Mouse (Mus musculus): Measurements from ENCODE around the gene Treml4.

Treml4 gene

DNA sequence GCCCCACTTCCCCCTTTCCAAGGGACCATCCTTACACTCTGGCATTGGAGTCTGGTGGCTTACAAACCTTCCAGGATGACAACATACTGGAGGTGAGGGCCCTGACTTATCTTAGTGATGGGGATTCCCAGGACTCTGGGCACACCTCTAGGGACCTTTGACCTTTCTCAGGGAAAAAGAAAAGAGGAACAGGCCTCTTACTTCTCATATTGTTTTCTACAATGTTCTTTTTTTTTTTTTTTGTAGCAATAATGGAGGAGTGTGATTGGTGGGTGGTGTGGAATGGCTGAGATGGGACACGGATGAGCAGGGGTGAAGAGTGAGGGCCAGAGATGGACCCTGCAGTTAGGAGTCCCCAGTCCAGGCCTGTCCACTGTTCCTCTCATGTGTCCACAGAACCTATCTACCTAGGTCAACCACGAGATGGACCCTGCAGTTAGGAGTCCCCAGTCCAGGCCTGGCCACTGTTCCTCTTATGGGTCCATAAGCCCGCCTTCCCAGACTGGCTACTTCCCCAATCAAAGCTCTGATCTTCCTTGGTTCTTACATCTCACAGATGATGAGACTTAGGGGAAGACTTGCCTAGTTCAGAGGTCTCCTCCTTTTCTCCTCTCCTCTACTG lies at the start of gene Treml4:
Gene Treml4, plus strand, starts transcription at position 555 of the 622 bp plus-strand sequence.
- DNase-seq (ENCODE audit: low spot score), result no peak

DNA sequence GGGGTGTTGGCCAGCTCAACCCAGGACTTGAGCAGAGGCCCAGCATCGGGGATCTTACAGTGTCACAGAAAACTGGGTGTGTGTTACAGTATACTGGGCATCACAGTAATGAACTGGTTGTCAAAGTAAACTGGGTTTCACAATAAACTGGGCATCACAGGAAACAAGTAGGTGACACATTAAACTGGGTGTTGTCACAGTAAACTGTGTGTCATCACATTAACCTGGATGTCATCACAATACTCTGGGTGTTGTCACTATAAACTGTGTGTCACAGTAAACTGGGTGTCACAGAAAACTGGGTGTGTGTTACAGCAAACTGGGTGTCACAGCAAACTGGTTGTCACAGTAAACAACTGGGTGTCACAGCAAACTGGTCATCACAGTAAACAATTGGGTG lies 48.7 kb upstream of the Treml4 start:
- no peak for DNase-seq (ENCODE audit: low spot score)

DNA sequence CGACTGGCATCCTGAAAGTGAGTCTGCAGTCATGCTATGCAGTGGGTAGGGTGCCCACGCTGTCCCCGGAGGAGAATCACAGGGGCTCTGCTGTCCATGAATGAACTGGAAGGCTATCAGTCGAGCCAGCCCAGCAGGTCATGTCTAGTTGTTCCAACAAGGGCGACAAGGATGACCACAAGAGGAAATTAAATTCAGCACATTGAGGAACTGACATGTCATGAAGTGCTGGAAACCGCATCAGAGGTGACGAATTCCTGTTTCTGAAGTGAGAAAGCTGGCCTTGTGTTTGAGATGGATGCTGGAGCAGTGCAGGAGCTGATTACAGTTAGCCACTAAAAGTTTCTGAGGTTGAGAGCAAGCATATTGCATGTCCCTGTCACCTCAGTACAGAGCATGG lies 33.4 kb upstream of the Treml4 start:
- no peak for DNase-seq (ENCODE audit: low spot score)

DNA sequence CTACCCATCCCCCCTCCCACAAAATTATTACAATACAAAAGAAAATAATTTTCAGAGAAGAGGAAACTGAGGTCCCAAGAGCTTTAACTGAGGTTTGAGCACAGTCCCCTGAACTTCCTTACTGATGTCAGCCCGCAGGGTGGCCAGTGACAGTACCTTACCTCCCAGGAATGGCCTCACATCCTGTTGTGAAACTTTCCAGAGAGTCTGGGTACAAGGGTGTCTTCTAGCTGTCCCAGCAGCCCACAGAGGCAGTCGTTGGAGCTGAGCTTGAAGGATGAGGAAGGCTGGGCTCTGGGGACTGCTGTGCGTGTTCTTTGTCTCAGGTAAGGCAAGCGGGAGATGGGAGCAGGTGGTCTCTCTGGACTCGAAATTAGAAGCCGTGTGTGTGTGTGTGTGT lies 31.6 kb upstream of the Treml4 start, which contains the start of gene Trem1:
Gene Trem1, plus strand, starts transcription at position 251 of the 400 bp plus-strand sequence.
- DNase-seq (ENCODE audit: low spot score), result no peak

DNA sequence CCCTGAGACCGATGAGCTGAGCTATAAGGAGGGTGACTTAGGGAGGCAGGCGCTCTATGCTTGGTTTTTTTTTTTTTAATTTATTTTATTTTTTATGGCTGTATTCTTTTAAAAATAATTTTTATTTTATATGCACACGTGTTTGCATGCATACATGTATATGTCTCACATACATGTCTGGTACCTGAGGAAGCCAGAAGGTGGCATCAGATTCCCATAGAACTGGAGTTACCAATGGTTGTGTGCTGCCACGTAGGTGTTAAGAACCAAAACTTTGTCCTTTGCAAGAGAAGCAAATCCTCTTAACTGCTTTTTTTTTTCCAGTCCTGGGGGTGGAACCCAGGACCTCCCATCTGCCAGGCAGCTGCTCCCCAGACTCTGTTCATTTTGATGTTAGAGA lies 30.3 kb upstream of the Treml4 start:
- no peak for DNase-seq (ENCODE audit: low spot score)

DNA sequence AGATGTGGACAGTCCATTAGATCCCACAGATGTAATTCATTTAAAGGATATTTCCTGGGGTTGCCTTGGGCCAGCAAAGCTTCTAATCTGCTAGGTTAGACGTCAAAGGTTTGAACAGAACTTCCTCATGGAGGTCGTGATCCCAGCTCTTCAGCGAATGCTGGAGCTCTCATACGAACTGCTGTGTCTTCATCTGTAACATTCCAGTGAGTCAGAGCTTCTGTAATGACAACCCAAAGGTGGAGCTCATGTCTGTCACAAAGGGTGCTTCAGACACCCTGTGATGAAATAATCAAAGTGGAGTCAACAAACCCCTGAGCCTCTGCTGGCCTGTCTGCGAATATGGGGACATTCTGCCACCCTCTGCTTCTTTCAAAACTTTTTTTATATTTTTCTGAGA lies 29.5 kb upstream of the Treml4 start:
- no peak for DNase-seq (ENCODE audit: low spot score)

DNA sequence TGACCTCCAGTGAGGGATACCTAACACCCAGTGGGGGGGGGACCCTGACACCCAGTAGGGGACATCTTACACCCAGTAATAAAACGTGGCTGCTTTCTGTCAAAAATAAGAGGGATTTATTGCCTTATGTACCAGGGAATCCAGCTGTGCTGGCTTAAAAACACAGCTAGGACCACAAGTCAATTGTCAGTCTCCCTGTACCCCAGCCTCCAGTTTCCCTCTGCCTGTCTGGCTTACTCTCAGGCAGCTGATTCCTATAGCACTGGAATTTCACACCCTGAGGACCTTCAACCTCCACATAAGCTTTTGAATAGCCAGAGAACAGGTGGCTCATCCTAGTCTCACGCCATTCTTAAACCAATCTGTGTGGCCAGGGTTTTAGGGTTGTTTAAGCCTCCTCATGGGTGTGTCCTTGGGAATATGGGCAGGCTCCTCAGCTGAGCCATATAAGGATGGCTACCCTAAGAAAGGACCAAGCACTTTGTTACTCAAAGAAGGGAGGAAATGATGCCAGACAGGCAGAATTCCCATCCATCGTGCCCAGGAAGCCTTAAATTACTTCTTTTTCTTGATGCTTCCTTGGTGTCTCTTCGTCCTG lies 28.2 kb upstream of the Treml4 start:
- DNase-seq (ENCODE audit: low spot score), result no peak

DNA sequence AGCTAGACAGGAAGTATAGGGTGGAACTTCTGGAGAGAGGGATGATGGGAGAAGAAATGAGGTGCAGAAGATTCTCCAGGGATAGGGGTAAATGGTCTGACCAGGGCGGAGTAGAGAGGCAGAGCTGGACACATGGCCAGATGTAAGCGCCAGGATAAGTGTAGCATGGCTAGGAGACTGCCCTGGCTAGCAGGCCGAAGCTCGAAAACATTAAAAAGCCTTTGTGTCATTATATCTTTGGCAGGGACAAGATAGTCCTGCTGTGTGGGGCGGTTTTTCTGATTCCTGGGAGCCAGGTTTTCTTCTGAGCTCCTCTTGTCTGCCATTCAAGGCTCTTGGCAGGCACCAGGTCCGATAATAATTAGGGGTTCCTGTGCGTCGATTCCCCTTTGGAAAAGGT lies 26.5 kb upstream of the Treml4 start:
- DNase-seq (ENCODE audit: low spot score), result no peak

DNA sequence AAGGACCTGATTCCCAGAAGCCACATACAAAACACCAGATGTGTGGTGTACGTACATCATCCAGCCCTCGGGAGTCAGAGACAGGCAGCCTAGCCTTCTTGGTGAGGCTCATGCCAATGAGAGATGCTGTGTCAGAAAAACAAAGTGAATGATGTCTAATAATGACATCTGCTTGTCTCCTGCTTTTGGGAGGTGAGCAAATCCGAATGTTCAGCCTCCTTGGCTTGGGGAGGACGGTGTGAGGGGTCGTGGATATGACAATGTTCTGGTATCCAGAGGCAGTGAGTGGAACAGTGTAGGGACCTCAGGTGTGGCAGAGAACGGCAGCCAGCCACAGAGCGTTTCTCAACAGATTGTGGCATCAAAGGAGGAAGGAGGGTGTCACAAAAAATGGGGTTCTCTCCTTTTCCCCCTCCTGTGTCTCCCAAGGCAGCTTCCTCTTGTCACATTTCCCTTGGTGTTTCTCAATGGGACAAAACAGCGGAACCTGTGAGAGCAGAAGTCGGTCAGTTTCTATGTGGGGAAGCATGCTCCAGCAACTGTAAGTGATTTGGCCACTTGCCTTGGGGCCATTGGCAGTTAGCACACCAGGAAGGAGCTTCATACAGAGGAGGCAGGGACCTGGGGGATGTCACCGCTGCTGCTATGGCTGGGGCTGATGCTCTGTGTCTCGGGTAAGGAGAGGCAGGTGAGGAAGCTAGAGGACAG lies 16.7 kb upstream of the Treml4 start, which contains the start of gene Trem3:
Gene Trem3, plus strand, starts transcription at position 557 of the 708 bp plus-strand sequence.
- no peak for DNase-seq (ENCODE audit: low spot score)

DNA sequence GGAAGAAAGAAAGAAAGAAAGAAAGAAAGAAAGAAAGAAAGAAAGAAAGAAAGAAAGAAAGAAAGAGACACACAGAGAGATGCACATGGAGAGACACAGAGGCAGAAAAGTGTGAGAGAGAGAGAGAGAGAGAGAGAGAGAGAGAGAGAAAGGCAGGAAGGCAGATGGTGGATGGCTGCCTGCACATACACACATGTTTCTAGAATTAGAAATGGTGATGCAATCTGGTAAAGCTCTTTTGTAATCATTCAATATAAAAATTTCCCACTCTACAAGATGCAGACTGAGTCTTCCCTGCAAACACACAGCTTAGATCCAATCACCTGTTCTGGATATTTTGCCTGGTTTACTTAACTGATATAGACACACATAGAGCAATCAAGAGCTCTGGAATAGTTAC lies 15.1 kb upstream of the Treml4 start:
- DNase-seq (ENCODE audit: low spot score), result no peak

DNA sequence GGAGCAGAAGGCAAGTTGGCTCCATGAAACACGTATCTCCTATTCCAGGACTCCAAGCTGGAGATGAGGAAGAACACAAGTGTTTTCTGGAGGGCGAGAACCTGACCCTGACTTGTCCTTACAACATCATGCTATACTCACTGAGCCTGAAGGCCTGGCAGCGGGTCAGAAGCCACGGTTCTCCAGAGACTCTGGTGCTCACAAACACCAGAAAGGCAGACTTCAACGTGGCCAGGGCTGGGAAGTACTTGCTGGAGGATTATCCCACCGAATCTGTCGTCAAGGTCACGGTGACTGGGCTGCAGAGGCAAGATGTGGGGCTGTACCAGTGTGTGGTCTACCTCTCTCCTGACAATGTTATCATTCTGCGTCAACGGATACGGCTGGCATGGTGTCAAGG lies 14.6 kb upstream of the Treml4 start:
- no peak for DNase-seq (ENCODE audit: low spot score)

DNA sequence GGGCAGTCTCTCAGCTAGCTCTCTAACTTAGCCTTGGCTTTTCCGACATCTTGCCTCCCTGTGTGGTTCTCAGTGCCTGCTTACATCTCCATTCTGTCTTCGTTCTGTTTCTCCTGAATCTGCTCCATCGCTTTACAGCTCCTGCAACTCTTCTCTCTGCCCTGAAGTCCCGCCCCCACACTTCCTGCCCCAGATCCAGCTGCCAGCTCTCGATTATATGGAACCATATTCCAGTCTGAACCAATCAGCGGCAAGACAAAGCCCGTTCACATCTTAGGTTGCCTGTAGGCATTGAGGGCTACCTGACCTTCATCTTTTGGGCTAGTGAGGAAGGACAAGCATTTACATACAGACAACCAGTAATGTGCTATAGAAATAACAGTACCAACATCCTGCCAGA lies 13.5 kb upstream of the Treml4 start:
- DNase-seq (ENCODE audit: low spot score), result no peak

DNA sequence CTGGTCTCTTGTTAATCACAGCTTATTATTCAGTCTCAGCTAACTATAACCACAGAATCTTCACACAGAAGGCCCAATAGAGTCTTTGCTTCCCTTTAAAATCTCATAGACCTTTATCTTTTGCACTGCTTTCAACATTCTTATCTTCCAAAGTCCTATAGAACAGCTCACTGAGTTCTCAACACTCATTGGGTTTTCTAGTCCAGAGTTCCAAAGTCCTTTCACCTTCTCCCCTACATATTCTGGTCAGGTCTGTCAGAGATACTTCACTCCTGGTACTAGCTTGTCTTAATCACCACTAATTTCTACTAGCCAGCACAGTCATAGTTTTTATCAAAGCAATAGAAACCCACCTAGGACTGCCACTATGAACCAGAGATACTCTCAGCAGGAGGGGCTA lies 7.5 kb upstream of the Treml4 start:
- DNase-seq (ENCODE audit: low spot score), result no peak

DNA sequence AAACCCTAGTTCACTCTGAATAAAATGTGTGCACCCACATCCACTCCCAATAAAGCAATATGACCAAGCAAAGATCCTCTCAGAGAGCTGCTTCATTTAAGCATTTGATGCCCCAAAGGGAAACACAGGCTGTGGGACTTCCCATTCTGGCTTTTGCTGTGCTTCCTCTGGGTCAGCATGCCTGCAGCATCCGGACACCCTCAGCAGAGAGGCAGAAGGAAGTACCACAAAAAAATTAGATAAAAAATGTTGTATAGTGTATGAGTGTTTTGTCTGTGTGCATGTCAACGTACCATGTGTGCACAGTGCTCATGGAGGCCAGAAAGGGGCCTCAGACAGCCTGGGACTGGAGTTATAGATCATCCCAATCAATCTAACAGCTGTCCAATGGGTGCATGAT lies 2.2 kb upstream of the Treml4 start:
- DNase-seq (ENCODE audit: low spot score), result no peak

DNA sequence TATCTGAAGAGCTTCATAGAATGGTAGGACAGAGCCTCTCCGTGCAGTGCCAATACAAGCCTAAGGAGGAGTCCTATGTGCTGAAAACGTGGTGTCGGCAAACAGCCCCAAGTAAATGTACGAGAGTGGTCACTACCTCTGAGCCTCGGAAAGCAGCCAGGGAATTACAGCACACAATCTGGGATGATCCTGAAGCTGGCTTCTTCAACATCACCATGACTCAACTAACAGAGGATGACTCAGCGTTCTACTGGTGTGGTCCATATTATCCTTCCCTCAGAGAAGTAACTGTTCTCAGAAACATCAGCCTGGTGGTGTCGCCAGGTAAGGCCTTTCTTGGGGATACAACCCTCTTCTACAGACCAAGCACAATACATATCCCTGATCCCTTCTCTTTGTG lies 567 bp downstream of the Treml4 start:
- no peak for DNase-seq (ENCODE audit: low spot score)

DNA sequence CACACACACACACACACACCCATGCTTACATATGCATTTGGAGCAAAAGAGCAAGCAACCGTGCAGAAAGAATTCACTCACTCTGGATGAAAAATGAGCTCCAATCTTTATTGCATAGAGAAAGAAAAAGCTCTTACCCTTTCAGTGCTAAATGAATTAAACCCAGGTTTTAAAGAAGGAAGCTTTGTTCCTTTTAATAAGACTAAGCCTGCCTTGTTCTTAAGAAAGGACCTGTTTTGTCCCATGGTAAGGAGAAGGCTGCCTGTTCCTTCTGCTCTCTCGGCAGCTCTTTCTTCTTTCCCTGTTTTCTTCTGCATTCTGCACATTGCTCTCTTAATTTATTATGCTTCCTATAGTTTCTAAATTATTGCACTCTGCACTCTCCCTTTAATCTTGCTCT lies 2.0 kb downstream of the Treml4 start:
- DNase-seq (ENCODE audit: low spot score), result no peak

DNA sequence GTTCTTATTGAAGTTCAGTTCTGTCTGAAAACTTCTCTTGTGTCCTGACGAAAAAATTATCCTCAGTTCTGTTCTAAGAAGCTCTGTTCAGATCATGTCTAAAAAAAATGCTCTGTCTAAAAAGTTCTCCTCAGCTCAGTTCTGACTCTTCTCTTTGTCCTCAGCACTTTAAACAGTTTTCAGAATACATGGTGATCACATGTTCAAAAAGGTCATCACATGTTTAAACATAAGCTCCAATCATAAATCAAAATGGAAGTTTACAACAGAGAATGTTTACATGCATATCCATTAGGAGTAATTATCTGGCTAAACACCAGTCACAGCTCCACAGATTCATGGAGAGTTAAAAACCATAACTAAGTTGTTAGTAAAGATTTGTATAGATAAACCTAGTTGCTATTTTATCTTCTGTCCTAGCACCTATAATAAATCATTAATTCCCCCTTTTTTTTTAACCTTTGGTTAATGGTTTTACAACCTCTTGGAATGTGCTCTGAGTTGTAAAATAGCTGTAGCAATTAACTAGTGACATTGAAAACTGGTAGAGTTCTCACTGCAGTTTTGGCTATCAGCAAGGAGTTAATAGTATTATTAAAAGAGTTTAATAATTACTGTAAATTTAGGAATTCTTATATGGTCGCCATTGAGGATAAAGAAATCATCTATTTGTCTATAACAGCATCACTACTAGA lies 2.7 kb downstream of the Treml4 start:
- no peak for DNase-seq (ENCODE audit: low spot score)

DNA sequence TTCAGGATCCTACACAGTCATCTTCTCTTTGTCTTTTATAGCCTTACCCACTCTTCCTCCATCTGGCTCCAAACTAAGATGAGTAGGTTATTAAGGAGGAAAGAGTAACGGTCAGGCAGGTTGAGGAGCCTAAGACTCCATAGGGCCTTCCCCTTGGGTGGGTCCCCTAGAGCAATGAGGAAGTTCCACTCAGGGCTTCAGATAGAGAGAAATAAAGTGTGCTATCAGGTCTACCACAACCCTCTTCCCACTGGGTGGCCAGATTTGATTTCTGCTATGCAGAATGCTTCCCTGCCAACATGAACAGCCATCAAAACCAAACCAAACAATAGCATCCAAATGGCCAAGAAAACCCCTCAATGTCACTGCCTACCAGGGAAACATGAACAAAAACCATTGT lies 3.5 kb downstream of the Treml4 start:
- DNase-seq (ENCODE audit: low spot score), result no peak

DNA sequence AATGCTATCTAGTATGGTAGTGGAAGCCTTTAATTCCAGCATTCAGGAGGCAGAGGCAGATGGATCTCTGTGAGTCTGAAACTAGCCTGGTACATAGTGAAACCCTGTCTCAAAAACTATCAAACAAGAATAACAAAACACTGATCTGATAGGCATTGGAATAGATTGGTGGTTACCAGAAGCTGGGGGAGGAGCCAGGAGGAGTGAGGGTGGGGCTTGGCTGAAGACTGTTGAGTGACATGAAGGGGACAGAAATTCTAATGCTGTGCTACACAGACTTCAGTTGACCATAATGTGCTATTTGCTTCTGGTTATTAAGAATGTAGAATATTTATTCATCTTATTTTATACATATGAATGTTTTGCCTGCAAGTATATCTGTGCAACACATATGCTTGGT lies 4.2 kb downstream of the Treml4 start:
- DNase-seq (ENCODE audit: low spot score), result no peak

DNA sequence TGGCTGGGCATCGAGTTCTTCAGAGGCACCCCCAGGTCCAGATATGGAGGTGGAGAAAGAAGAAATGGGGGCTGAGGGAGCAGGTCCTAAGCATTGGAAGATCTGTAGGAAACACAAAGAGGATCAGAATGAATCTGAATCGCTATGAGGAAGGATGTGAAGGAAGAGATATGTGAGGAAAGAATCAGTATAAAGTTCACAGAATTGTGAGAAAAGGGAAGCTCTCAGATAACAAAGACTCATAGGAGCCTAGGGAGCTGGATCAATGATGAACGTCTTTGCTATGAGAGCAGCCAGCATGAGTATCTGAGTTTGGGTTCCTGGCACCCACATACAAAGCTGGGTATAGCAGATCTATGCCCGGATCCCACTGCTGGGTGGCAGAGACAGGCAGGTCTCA lies 5.7 kb downstream of the Treml4 start:
- DNase-seq (ENCODE audit: low spot score), result no peak

DNA sequence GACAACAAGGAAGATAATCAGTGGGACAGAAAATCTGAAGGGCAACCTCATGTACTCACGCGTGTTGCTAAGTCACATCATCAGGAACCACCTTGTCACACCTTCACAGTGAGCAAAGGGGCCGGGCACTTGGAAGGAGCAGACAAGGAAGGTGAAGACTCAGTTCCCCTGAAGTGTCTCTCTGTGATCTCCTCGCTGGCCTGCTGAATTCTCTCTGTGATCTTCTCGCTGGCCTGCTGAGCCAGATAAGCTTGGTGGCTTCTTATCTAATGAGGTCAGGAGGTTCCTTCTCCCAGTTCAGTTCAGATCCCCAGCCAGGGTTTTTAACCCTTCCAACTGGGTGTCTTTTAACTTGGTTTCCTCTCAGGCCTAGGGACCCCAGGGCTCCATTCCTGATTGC lies 8.1 kb downstream of the Treml4 start:
- DNase-seq (ENCODE audit: low spot score), result no peak

DNA sequence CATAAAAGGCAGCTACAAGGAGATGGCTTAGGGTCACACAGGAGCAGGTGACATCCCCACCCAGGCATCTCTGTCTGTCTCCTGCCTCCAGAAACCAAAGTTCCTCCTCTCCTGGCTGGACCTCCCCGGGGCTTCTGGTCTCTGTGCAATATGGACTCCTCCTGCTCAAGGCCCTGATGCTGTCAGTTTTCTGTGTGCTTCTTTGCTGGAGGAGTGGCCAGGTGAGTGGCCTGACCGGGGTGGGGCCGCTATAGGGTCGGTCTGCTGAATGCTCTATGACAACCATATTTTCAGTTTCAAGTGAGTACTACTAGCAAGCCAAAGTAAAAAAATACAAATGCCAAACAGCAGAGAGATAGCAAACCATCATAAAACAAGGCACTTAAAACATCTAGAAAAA lies 8.5 kb downstream of the Treml4 start:
- no peak for DNase-seq (ENCODE audit: low spot score)

DNA sequence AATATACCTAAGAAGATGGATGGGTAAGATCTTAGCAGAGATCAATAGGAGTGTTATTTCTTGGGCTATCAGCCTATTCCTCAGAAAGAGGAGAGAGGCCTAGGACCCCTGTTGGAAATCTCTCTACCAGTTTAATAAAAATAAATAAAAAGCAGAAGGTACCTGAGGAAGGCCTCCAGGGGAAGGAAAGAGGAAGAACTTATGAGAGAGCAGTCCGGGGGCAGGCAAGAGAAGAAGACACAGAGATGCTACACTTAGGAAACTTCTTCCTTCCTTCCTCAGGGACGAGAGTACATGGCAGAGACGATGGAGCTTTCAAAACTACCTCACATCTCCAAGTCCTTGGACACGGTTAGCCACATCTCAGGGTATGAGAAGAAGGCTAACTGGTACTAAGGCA lies 10.0 kb downstream of the Treml4 start:
- DNase-seq (ENCODE audit: low spot score), result no peak

Data from MN1 (cell line).